Mouse (Mus musculus) T-helper 1 cell (primary cell): ENCODE data around the gene Slc2a1.

Experiments used
- in situ Hi-C: fragments of 300-600 bp; cut with MboI, MseI; formaldehyde crosslinking; loops from one replicate; pipeline ENCODE4 v1.15.1; 2025; ENCODE audit warnings: high pct_unique_total_duplicates

Gene Slc2a1

GRCm38 (mm10) chr4:119177702-119178101 lies 69.2 kb downstream of the Slc2a1 start:
- in situ Hi-C loops, result loop anchor here (10.0 kb wide), 1 partner anchor 1633 kb away; no protein-coding TSS in a partner anchor

GRCm38 (mm10) chr4:119178331-119178730 lies 69.8 kb downstream of the Slc2a1 start:
- in situ Hi-C loops, result loop anchor here (10.0 kb wide), 1 partner anchor 1634 kb away; no protein-coding TSS in a partner anchor

- in situ Hi-C loops, result loop anchor here (5.0 kb wide), 1 partner anchor 558 kb away; the partner anchor contains the start of genes Cfap57 and Ebna1bp2
Measured at GRCm38 (mm10) chr4:119180133-119180707, 71.7 kb downstream of the Slc2a1 start.

GRCm38 (mm10) chr4:119181456-119181855 lies 72.9 kb downstream of the Slc2a1 start:
- in situ Hi-C loops, result loop anchor here (5.0 kb wide), 1 partner anchor 559 kb away; the partner anchor contains the start of genes Cfap57 and Ebna1bp2

- in situ Hi-C loops, result loop anchor here (5.0 kb wide), 1 partner anchor 561 kb away; the partner anchor contains the start of genes Cfap57 and Ebna1bp2
Measured at GRCm38 (mm10) chr4:119183525-119183924, 75.0 kb downstream of the Slc2a1 start.

- in situ Hi-C loops, result no loop called here
Measured at GRCm38 (mm10) chr4:119185771-119186170, 77.3 kb downstream of the Slc2a1 start.
